Mouse (Mus musculus): ENCODE measurements around the gene Eml4.

GRCm38 (mm10) chr17:83311806-83312205 is 38.9 kb upstream of the Eml4 start:
- TF ChIP-seq POLR2A (IDR thresholded peaks at IDR 0.05; ENCODE audit: extremely low read depth, insufficient read depth, low read length) (no peak), CTCF (IDR thresholded peaks at IDR 0.05; ENCODE audit: low read depth, low read length) (no peak)
